Mouse (Mus musculus): ENCODE measurements around the gene Stxbp5l. TPM values are rescaled to one million over a fixed set of nuclear protein-coding genes. Genes with fewer than 3 reads are reported as not detected.
A peak's percentile ranks its signal among the peaks of the same experiment; 100 is the strongest.

Stxbp5l gene
- polyA plus RNA-seq (2014; fragmentation: Nextera tagmentation; extraction: Ambion mirVana) = 0.25 and 0.26 TPM in 2 replicates

GRCm38 (mm10) chr16:37384821-37385344 is at the start of gene Stxbp5l:
Stxbp5l (minus strand) TSS chr16:37384962.
- no peak within 1 kb of the TSS for H3K27ac ChIP-seq (ENCODE audit: low read depth, low read length)
- peaks cover 4% of the 10 kb centered on the region for H3K4me1 ChIP-seq (replicated peaks; ENCODE audit: control insufficient read depth, insufficient read depth, low read length)
- peak; percentile 98 for ATAC-seq (replicated peaks; ENCODE audit: low FRiP score)
- peak; percentile 91 for DNase-seq (ENCODE audit: low spot score)
- no peaks in the 10 kb centered on the region for H3K9me3 ChIP-seq (ENCODE audit: control insufficient read depth, low read length)
- WGBS = 1% methylated on average over 33 of the region's 33 CpGs
- no peaks in the 10 kb centered on the region for H3K36me3 ChIP-seq (ENCODE audit: control insufficient read depth, insufficient read depth, low read length)
- H3K4me2 ChIP-seq = peak within 1 kb of the TSS; percentile 89
- H3K27me3 ChIP-seq (replicated peaks; ENCODE audit: control insufficient read depth, insufficient read depth, low read length) = peaks cover 14% of the 10 kb centered on the region
- H3K9ac ChIP-seq (ENCODE audit: low read depth, low read length) = no peak within 1 kb of the TSS
- peak within 1 kb of the TSS; percentile 51 for H3K4me3 ChIP-seq (ENCODE audit: low read depth, low read length)

DNA sequence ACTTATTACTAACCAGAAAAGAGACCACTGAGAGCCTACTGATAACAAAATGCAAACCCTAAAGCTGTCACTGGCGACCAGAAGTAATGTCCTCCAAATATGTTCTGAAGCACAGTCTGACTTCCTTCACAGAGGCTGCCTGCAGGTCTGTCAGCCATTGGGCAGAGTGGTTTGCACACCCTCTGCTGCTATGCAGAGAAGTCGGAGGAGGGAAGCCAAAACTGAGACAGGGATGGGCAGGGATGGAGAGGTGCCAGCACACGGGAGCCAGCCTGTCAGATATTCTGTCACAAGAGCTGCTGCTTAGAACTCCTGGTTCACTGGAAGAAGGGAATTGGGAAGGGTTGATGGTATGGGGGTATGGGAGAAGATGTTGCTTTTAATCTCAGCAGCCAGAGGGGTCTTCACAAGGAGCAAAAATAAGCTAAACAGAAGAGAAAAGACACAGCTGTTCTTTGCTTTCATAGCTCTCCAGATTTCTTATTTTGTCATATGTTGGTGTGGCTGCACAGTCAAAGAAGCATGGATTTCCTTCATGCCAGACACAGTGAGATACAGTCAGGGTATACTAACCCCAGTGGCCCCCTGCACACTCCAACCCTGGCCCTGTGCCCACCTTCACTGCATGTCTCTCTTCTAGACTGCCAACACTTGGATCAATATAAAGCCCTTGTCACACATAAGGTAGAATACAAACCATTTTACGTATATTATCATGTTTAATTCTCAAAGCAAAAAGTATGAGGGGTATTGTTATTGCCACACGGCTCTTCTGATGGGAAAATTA is 48.8 kb upstream of the Stxbp5l start:
- 62% methylated on average over 5 of the region's 5 CpGs for WGBS
- H3K9me3 ChIP-seq (ENCODE audit: control insufficient read depth, low read length) = no peaks in the 10 kb centered on the region
- H3K9ac ChIP-seq (ENCODE audit: low read depth, low read length) = no peak overlapping the region
- H3K4me2 ChIP-seq = no peak overlapping the region
- no peak for DNase-seq (ENCODE audit: low spot score)
- no peak overlapping the region for H3K27ac ChIP-seq (ENCODE audit: low read depth, low read length)
- ATAC-seq (replicated peaks; ENCODE audit: low FRiP score) = no peak
- no peaks in the 10 kb centered on the region for H3K4me1 ChIP-seq (replicated peaks; ENCODE audit: control insufficient read depth, insufficient read depth, low read length)
- no peaks in the 10 kb centered on the region for H3K27me3 ChIP-seq (replicated peaks; ENCODE audit: control insufficient read depth, insufficient read depth, low read length)
- H3K36me3 ChIP-seq (ENCODE audit: control insufficient read depth, insufficient read depth, low read length) = no peaks in the 10 kb centered on the region
- H3K4me3 ChIP-seq (ENCODE audit: low read depth, low read length) = no peak overlapping the region

DNA sequence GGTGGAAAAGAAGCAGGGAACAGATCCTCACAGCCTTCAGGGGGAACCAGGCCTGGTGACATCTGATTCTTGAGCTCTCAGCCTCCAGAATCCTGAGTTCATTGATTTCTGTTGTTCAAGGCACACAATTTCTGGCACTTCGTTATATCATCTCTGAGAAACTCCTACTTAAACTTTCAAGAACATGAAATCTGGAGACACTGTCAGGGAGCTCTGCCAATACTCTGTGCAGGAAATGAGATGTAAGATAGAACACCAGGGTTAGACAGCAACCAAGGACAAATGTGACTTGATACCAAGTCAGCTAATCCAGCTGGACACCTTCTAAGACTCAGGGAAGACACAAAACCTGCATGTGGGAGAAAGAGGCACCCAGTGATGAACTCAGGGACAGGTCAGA is 40.7 kb upstream of the Stxbp5l start:
- Histone ChIP-seq H3K27ac (ENCODE audit: low read depth, low read length) (no peak overlapping the region), H3K4me3 (ENCODE audit: low read depth, low read length) (no peak overlapping the region), H3K27me3 (replicated peaks; ENCODE audit: control insufficient read depth, insufficient read depth, low read length) (no peaks in the 10 kb centered on the region), H3K4me2 (no peak overlapping the region), H3K9ac (ENCODE audit: low read depth, low read length) (no peak overlapping the region), H3K9me3 (ENCODE audit: control insufficient read depth, low read length) (no peaks in the 10 kb centered on the region), H3K36me3 (ENCODE audit: control insufficient read depth, insufficient read depth, low read length) (no peaks in the 10 kb centered on the region), H3K4me1 (replicated peaks; ENCODE audit: control insufficient read depth, insufficient read depth, low read length) (no peaks in the 10 kb centered on the region)
- 69% methylated on average over 1 of the region's 1 CpGs for WGBS
- DNase-seq (ENCODE audit: low spot score) (no peak), ATAC-seq (replicated peaks; ENCODE audit: low FRiP score) (no peak)

DNA sequence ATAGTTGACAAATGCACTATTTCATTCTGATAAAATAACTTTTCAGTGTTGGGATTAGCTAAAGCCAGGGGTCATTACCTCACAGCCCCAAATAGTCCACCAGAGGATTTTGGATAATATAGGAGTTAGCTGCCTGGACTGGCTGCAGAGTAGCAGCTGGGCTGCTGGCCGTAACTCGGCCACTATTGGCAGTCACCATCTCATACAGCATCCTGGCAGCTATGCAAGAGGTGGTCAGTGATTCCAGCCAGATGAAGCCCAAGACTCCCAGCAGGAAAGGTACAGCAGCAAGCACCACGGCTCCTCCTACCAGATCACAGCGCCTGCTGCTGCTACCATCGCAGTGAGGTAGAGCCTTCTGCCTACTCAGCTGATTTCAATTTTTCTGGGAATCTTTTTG is 38.1 kb upstream of the Stxbp5l start:
- WGBS = 83% methylated on average over 5 of the region's 5 CpGs
- ATAC-seq (replicated peaks; ENCODE audit: low FRiP score) (no peak), DNase-seq (ENCODE audit: low spot score) (no peak)
- Histone ChIP-seq H3K27ac (ENCODE audit: low read depth, low read length) (no peak overlapping the region), H3K9ac (ENCODE audit: low read depth, low read length) (no peak overlapping the region), H3K4me1 (replicated peaks; ENCODE audit: control insufficient read depth, insufficient read depth, low read length) (no peaks in the 10 kb centered on the region), H3K4me3 (ENCODE audit: low read depth, low read length) (no peak overlapping the region), H3K36me3 (ENCODE audit: control insufficient read depth, insufficient read depth, low read length) (no peaks in the 10 kb centered on the region), H3K4me2 (no peak overlapping the region), H3K27me3 (replicated peaks; ENCODE audit: control insufficient read depth, insufficient read depth, low read length) (no peaks in the 10 kb centered on the region), H3K9me3 (ENCODE audit: control insufficient read depth, low read length) (no peaks in the 10 kb centered on the region)

GRCm38 (mm10) chr16:37421851-37422250 is 37.1 kb upstream of the Stxbp5l start:
- Histone ChIP-seq H3K4me1 (replicated peaks; ENCODE audit: control insufficient read depth, insufficient read depth, low read length) (no peaks in the 10 kb centered on the region), H3K36me3 (ENCODE audit: control insufficient read depth, insufficient read depth, low read length) (no peaks in the 10 kb centered on the region), H3K4me3 (ENCODE audit: low read depth, low read length) (no peak overlapping the region), H3K9ac (ENCODE audit: low read depth, low read length) (no peak overlapping the region), H3K4me2 (no peak overlapping the region), H3K27me3 (replicated peaks; ENCODE audit: control insufficient read depth, insufficient read depth, low read length) (no peaks in the 10 kb centered on the region), H3K9me3 (ENCODE audit: control insufficient read depth, low read length) (no peaks in the 10 kb centered on the region), H3K27ac (ENCODE audit: low read depth, low read length) (no peak overlapping the region)
- 85% methylated on average over 3 of the region's 3 CpGs for WGBS
- DNase-seq (ENCODE audit: low spot score) (no peak), ATAC-seq (replicated peaks; ENCODE audit: low FRiP score) (no peak)

DNA sequence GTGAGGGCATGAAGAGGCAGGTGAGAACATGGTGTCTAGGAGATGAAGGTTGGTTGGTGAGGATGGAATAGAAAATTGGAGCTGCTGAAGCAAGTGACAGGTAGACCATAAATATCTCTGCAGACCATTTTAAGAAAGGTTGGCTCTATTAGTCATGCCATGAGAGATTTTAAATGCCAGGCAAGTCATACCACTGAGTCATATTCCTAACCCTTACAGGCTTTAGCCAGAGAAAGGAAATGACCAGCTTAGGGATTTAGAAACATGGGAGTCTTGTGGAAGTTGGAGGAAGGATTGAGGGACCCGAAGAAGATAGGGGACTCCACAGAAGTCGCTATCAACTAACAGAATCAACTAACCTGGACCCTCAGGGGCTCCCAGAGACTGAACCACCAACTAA is 35.8 kb upstream of the Stxbp5l start:
- Histone ChIP-seq H3K9me3 (ENCODE audit: control insufficient read depth, low read length) (no peaks in the 10 kb centered on the region), H3K4me2 (no peak overlapping the region), H3K27ac (ENCODE audit: low read depth, low read length) (no peak overlapping the region), H3K36me3 (ENCODE audit: control insufficient read depth, insufficient read depth, low read length) (no peaks in the 10 kb centered on the region), H3K9ac (ENCODE audit: low read depth, low read length) (no peak overlapping the region), H3K4me1 (replicated peaks; ENCODE audit: control insufficient read depth, insufficient read depth, low read length) (no peaks in the 10 kb centered on the region), H3K27me3 (replicated peaks; ENCODE audit: control insufficient read depth, insufficient read depth, low read length) (no peaks in the 10 kb centered on the region), H3K4me3 (ENCODE audit: low read depth, low read length) (no peak overlapping the region)
- ATAC-seq (replicated peaks; ENCODE audit: low FRiP score) (no peak), DNase-seq (ENCODE audit: low spot score) (no peak)
- 78% methylated on average over 2 of the region's 2 CpGs for WGBS

DNA sequence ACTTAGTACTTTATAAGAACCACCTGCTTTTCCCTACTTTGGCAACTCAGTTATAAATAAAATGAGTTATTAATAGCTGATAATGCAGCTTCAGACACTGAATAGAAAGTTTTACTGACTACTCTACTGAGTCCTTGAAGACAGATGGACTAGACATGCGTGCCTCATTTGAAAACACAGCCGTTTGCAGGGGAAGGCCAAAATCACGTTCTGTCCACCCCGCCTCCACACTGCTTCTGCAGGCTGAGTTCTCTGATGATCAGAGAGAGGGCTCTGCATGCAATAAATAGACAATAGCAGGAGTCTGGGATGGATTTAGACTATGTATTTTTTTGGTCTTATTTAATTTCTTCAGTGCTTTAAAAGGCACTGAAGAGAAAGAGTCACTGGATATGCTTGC is 20.8 kb upstream of the Stxbp5l start:
- ATAC-seq (replicated peaks; ENCODE audit: low FRiP score) (no peak), DNase-seq (ENCODE audit: low spot score) (no peak)
- Histone ChIP-seq H3K4me1 (replicated peaks; ENCODE audit: control insufficient read depth, insufficient read depth, low read length) (no peaks in the 10 kb centered on the region), H3K27me3 (replicated peaks; ENCODE audit: control insufficient read depth, insufficient read depth, low read length) (no peaks in the 10 kb centered on the region), H3K27ac (ENCODE audit: low read depth, low read length) (no peak overlapping the region), H3K9me3 (ENCODE audit: control insufficient read depth, low read length) (no peaks in the 10 kb centered on the region), H3K4me3 (ENCODE audit: low read depth, low read length) (no peak overlapping the region), H3K4me2 (no peak overlapping the region), H3K36me3 (ENCODE audit: control insufficient read depth, insufficient read depth, low read length) (no peaks in the 10 kb centered on the region), H3K9ac (ENCODE audit: low read depth, low read length) (no peak overlapping the region)
- WGBS = 82% methylated on average over 4 of the region's 4 CpGs

GRCm38 (mm10) chr16:37404922-37405321 is 20.2 kb upstream of the Stxbp5l start:
- Histone ChIP-seq H3K4me3 (ENCODE audit: low read depth, low read length) (no peak overlapping the region), H3K27me3 (replicated peaks; ENCODE audit: control insufficient read depth, insufficient read depth, low read length) (no peaks in the 10 kb centered on the region), H3K9ac (ENCODE audit: low read depth, low read length) (no peak overlapping the region), H3K27ac (ENCODE audit: low read depth, low read length) (no peak overlapping the region), H3K4me1 (replicated peaks; ENCODE audit: control insufficient read depth, insufficient read depth, low read length) (no peaks in the 10 kb centered on the region), H3K36me3 (ENCODE audit: control insufficient read depth, insufficient read depth, low read length) (no peaks in the 10 kb centered on the region), H3K4me2 (no peak overlapping the region), H3K9me3 (ENCODE audit: control insufficient read depth, low read length) (no peaks in the 10 kb centered on the region)
- DNase-seq (ENCODE audit: low spot score) (no peak), ATAC-seq (replicated peaks; ENCODE audit: low FRiP score) (no peak)
- 63% methylated on average over 1 of the region's 1 CpGs for WGBS

- Histone ChIP-seq H3K4me1 (replicated peaks; ENCODE audit: control insufficient read depth, insufficient read depth, low read length) (no peaks in the 10 kb centered on the region), H3K4me2 (no peak overlapping the region), H3K36me3 (ENCODE audit: control insufficient read depth, insufficient read depth, low read length) (no peaks in the 10 kb centered on the region), H3K4me3 (ENCODE audit: low read depth, low read length) (no peak overlapping the region), H3K9ac (ENCODE audit: low read depth, low read length) (no peak overlapping the region), H3K27me3 (replicated peaks; ENCODE audit: control insufficient read depth, insufficient read depth, low read length) (0 out of 2 replicates have a peak, but pooled peaks cover 2% of the 10 kb centered on the region), H3K9me3 (ENCODE audit: control insufficient read depth, low read length) (no peaks in the 10 kb centered on the region), H3K27ac (ENCODE audit: low read depth, low read length) (no peak overlapping the region)
- DNase-seq (ENCODE audit: low spot score) (no peak), ATAC-seq (replicated peaks; ENCODE audit: low FRiP score) (no peak)
Observed at GRCm38 (mm10) chr16:37389964-37390363, 5.2 kb upstream of the Stxbp5l start.
